Mouse (Mus musculus): Measurements from ENCODE around the gene Iqsec1. TPM values are rescaled to one million over a fixed set of nuclear protein-coding genes. Genes with fewer than 3 reads are reported as not detected.

Gene Iqsec1
- polyA plus RNA-seq, 1 experiment from 2014 or later: 4.2 TPM

DNA sequence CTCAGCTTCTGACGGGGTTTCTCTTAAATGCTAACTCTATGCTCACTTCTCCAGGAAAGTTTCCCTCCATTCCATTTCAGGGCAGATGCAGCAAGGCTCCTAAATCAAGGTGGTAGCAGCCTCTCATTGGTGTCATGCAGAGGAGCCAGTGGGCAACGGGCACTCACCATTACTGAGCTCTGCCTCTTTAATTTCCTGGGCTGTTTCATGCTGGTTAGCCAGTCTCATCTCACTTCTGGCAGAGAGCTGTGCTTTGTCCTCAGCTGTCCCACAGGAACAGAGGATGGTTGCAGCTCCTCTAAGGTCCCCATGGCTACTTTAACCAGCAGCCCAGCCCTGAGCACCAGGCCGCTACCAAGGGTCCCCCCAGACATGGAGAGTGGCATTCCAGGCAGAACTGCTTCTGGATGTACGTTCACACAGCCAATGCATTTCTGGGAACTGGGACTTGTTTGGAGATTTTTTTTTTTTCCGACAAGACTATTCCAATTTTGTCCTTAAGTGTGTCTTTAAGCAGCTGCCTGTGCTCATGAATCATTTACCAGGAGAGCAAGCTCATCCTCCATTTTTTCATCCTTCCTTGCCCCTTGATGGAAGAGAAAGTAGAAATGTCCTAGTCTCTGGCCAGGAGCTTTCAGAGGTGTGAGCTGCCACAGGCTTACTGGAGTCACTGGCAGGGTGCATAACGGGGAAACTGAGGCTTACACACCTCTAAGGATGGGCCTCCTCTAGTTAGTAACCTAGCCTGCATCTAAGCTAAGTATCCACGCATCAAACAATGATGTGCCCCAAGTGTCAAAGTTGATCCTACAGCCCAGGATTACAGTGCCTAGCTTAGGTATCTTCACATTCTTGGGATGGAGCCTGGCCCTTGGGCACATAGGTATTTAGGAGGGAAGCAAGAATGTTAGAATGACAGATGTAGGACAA lies 98.9 kb downstream of the Iqsec1 start:
- Histone ChIP-seq H3K9ac (replicated peaks) (no peak overlapping the region), H3K4me1 (ENCODE audit: insufficient read depth) (no peaks in the 10 kb centered on the region), H3K27ac (ENCODE audit: low read depth) (no peak overlapping the region), H3K36me3 (replicated peaks; ENCODE audit: insufficient read depth, low read length) (no peaks in the 10 kb centered on the region), H3K4me3 (ENCODE audit: low read depth, low read length) (no peak overlapping the region), H3K27me3 (ENCODE audit: insufficient read depth, low read length) (no peaks in the 10 kb centered on the region), H3K9me3 (ENCODE audit: low read length) (no peaks in the 10 kb centered on the region), H3K4me2 (ENCODE audit: low read depth, low read length) (no peak overlapping the region)
- 73% methylated on average over 7 of the region's 7 CpGs for WGBS (ENCODE audit: insufficient replicate concordance)
- DNase-seq: no peak
- no peak for ATAC-seq
- no peak for TF ChIP-seq CTCF (IDR thresholded peaks at IDR 0.05; ENCODE audit: low read depth)
- no peak for TF ChIP-seq EP300 (IDR thresholded peaks at IDR 0.05; ENCODE audit: low read depth)

DNA sequence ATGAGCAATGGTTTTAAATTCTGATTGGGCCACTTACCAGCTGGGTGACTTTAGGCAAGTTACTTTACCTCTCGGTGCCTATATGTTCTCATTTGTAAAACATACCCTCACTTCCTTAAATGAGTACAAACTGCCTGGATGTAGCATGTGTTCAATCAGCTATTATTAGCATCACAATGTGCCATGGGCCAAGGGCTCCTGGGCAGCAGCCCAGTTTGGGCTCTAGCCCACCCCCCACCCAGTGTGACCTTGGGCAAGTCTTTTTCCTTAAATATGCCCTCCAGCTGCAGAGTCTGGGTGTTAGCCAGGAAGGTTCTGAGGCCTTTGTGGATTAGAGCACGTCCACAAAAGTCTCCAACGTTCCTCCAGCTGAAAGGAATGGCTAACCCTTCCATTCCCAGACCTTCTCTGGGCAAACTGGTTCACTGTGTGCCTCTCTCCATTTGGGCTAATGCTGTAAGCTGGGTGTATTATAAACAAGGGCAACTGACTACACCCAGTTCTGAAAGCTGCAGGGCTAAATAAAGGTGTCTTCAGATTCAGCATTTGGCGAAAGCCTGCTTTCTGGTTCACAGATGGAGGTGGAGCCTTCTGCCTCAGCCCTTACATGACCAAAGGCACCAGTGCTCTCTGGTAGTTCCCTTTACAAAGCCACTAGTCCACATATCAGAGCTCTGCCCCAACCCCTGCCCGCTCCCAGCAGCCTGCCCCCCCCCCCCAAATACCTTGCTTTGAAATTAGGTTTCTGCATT lies 101.3 kb downstream of the Iqsec1 start:
- Histone ChIP-seq H3K36me3 (replicated peaks; ENCODE audit: insufficient read depth, low read length) (no peaks in the 10 kb centered on the region), H3K4me2 (ENCODE audit: low read depth, low read length) (no peak overlapping the region), H3K27ac (ENCODE audit: low read depth) (no peak overlapping the region), H3K4me1 (ENCODE audit: insufficient read depth) (no peaks in the 10 kb centered on the region), H3K9ac (replicated peaks) (no peak overlapping the region), H3K27me3 (ENCODE audit: insufficient read depth, low read length) (no peaks in the 10 kb centered on the region), H3K9me3 (ENCODE audit: low read length) (no peaks in the 10 kb centered on the region), H3K4me3 (ENCODE audit: low read depth, low read length) (no peak overlapping the region)
- WGBS (ENCODE audit: insufficient replicate concordance): 60% methylated on average over 4 of the region's 5 CpGs
- TF ChIP-seq EP300 (IDR thresholded peaks at IDR 0.05; ENCODE audit: low read depth) (no peak), CTCF (IDR thresholded peaks at IDR 0.05; ENCODE audit: low read depth) (no peak)
- no peak for ATAC-seq
- no peak for DNase-seq

DNA sequence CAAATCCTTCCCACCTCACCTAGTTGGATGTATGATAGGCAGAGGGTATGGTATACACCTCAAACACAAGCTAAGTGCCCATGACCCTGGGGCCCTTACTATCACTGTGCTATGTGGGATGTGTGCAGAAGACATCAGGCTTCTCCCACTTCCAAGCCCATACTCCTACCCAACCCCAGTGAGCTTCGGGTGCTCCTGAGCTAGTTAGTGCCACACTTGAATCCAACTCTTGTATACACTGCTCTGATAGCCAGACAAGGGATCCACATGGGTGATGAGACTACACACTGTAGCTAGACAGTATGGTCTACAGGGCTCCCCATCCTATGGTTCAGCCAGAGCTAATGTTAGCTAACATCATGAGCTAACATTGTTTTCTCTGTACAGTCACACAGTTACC lies 102.9 kb downstream of the Iqsec1 start:
- no peak overlapping the region for H3K4me2 ChIP-seq (ENCODE audit: low read depth, low read length)
- H3K36me3 ChIP-seq (replicated peaks; ENCODE audit: insufficient read depth, low read length): no peaks in the 10 kb centered on the region
- 80% methylated on average over 1 of the region's 1 CpGs for WGBS (ENCODE audit: insufficient replicate concordance)
- no peaks in the 10 kb centered on the region for H3K27me3 ChIP-seq (ENCODE audit: insufficient read depth, low read length)
- no peak overlapping the region for H3K9ac ChIP-seq (replicated peaks)
- H3K27ac ChIP-seq (ENCODE audit: low read depth): no peak overlapping the region
- no peak overlapping the region for H3K4me3 ChIP-seq (ENCODE audit: low read depth, low read length)
- DNase-seq (no peak), ATAC-seq (no peak)
- TF ChIP-seq EP300 (IDR thresholded peaks at IDR 0.05; ENCODE audit: low read depth) (no peak), CTCF (IDR thresholded peaks at IDR 0.05; ENCODE audit: low read depth) (no peak)
- H3K4me1 ChIP-seq (ENCODE audit: insufficient read depth): no peaks in the 10 kb centered on the region
- H3K9me3 ChIP-seq (ENCODE audit: low read length): no peaks in the 10 kb centered on the region

DNA sequence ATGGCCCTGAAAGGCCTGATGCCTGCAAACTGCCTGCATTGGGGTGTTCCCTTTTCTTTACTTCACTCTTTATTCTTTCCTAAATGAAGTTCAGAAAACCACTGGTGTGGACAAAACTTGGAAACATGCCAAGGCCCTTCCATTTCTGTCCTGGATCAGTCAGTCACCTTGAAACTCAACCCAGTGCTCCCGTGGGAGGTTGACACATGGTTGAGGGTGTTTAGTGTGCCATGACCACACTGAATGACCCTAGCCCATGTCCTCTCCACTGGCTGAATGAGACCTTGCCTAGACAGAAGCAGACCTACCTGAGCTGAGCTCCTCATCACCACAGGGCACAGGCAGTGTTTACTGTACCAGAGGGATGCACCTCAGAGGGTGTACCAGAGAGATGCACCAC lies 103.9 kb downstream of the Iqsec1 start:
- ATAC-seq (no peak), DNase-seq (no peak)
- Histone ChIP-seq H3K9me3 (ENCODE audit: low read length) (no peaks in the 10 kb centered on the region), H3K27me3 (ENCODE audit: insufficient read depth, low read length) (no peaks in the 10 kb centered on the region), H3K4me2 (ENCODE audit: low read depth, low read length) (no peak overlapping the region), H3K4me3 (ENCODE audit: low read depth, low read length) (no peak overlapping the region), H3K36me3 (replicated peaks; ENCODE audit: insufficient read depth, low read length) (no peaks in the 10 kb centered on the region), H3K4me1 (ENCODE audit: insufficient read depth) (no peaks in the 10 kb centered on the region), H3K27ac (ENCODE audit: low read depth) (no peak overlapping the region), H3K9ac (replicated peaks) (no peak overlapping the region)
- TF ChIP-seq CTCF (IDR thresholded peaks at IDR 0.05; ENCODE audit: low read depth): no peak
- TF ChIP-seq EP300 (IDR thresholded peaks at IDR 0.05; ENCODE audit: low read depth): no peak
- 41% methylated on average over 1 of the region's 1 CpGs for WGBS (ENCODE audit: insufficient replicate concordance)

DNA sequence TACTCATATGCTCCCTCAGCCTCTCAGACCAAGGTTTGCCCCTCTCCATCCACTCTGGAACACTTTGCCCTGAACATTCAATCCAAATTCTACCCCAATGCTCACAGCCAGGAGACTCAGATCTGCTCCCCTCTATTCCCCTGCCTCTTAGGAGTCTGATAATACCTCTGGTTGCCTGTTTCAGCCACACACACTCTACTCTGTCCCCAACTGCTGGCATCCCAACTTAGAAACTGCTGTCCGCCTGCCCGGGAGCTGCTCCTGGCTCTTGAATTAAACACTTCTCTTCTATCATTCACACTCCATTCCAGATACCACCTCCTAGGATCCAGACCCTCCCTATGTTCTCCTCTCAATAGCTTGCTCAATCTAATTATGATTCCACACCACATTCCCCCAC lies 107.5 kb downstream of the Iqsec1 start:
- TF ChIP-seq EP300 (IDR thresholded peaks at IDR 0.05; ENCODE audit: low read depth) (no peak), CTCF (IDR thresholded peaks at IDR 0.05; ENCODE audit: low read depth) (no peak)
- H3K4me1 ChIP-seq (ENCODE audit: insufficient read depth): no peaks in the 10 kb centered on the region
- WGBS (ENCODE audit: insufficient replicate concordance): 68% methylated on average over 2 of the region's 2 CpGs
- H3K27ac ChIP-seq (ENCODE audit: low read depth): no peak overlapping the region
- H3K4me3 ChIP-seq (ENCODE audit: low read depth, low read length): no peak overlapping the region
- no peak overlapping the region for H3K9ac ChIP-seq (replicated peaks)
- DNase-seq (no peak), ATAC-seq (no peak)
- no peaks in the 10 kb centered on the region for H3K27me3 ChIP-seq (ENCODE audit: insufficient read depth, low read length)
- no peak overlapping the region for H3K4me2 ChIP-seq (ENCODE audit: low read depth, low read length)
- no peaks in the 10 kb centered on the region for H3K36me3 ChIP-seq (replicated peaks; ENCODE audit: insufficient read depth, low read length)
- no peaks in the 10 kb centered on the region for H3K9me3 ChIP-seq (ENCODE audit: low read length)

DNA sequence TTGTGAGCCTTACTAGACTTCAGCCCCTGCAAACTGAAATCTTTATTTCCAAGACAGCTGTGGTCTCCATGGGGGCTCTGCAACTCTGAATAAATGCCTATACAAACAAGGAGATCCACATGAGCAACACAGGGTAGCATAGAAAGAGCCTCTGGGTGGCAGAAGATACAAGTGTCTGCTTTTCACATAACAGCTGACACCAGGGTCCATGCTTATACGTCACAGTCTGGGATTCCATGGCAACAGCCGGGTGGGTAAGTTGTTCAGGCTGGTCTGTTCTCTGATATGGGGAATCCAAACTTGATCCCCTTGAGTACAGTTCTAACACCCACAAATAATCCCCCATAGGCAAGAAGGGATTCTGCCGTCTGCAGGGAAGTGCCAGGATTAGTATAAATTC lies 108.1 kb downstream of the Iqsec1 start:
- no peak for ATAC-seq
- 54% methylated on average over 3 of the region's 3 CpGs for WGBS (ENCODE audit: insufficient replicate concordance)
- Histone ChIP-seq H3K9me3 (ENCODE audit: low read length) (no peaks in the 10 kb centered on the region), H3K4me3 (ENCODE audit: low read depth, low read length) (no peak overlapping the region), H3K9ac (replicated peaks) (no peak overlapping the region), H3K4me1 (ENCODE audit: insufficient read depth) (no peaks in the 10 kb centered on the region), H3K27me3 (ENCODE audit: insufficient read depth, low read length) (no peaks in the 10 kb centered on the region), H3K27ac (ENCODE audit: low read depth) (no peak overlapping the region), H3K4me2 (ENCODE audit: low read depth, low read length) (no peak overlapping the region), H3K36me3 (replicated peaks; ENCODE audit: insufficient read depth, low read length) (no peaks in the 10 kb centered on the region)
- no peak for DNase-seq
- TF ChIP-seq EP300 (IDR thresholded peaks at IDR 0.05; ENCODE audit: low read depth) (no peak), CTCF (IDR thresholded peaks at IDR 0.05; ENCODE audit: low read depth) (no peak)
